In the genomic region with DNA sequence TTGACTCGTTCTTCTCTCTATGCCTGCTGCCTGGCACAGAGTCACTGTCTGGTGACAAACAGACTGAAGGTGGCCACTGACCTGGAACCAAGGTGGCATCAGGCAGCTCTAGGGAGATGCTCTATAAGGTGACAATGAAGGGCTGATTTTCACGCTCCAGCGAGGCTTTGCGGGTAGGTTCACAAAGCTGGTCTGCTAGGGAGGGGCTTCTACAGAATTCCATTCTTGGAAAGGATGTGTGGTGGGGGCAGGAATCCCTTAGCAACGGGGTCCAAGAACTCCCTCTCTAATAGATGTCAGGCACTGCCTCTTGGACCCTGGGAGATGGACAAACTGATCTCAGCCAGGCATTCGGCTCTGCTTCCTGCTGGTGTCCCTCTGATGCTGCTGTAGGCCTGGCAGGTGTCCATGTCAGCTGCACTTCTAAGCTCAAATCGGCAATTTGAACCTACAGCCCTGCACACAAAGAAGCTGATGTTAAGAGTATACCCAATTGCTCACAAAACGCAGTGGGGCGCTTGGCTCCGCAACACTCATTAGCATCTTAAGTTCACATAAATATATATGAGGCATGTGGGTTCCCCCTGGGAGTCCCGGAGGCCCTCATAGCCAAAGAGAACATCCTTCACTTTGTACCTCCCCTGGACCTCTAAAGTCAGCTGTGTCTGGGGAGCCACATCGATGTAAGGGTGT, we compare ENCODE assay signal across 12 mouse cellular contexts. TPM values are rescaled to one million over a fixed set of nuclear protein-coding genes. Genes with fewer than 3 reads are reported as not detected.
DNase-seq lines count a peak whose midpoint lies in the region; ATAC-seq lines count a peak whose summit lies in the region.
"Had no signal": no experiment of that assay in that cellular context is flagged by ENCODE, and none has a peak within 500 bp of the region (broad histone marks: within the 10 kb centered on the region; RNA-seq: fewer than 3 reads in every experiment).

No protein-coding gene starts in this region.

- H3K9me3 ChIP-seq in forebrain, embryonic 14.5 days (replicated peaks; ENCODE audit: control insufficient read depth, low read length): no peaks in the 10 kb centered on the region
- H3K9me3 ChIP-seq in midbrain, embryonic 13.5 days: no peaks in the 10 kb centered on the region
- H3K9me3 ChIP-seq: liver, embryonic 13.5 days had no signal

- DNase-seq in heart, adult 11 months: peak; percentile 84
- DNase-seq in heart, postnatal 4 days: no peak
- DNase-seq in cerebellum, postnatal 14 days: peak; percentile 56 to 67
- peak; percentile 67 for DNase-seq in forebrain, embryonic 14.5 days (ENCODE audit: low spot score)
- no peak for DNase-seq in adrenal gland, adult 18-20 months (ENCODE audit: low spot score in 2 of 2)
- DNase-seq in ovary, postnatal 14 days (ENCODE audit: low spot score): no peak
- DNase-seq: liver, embryonic 13.5 days; thymus, postnatal 14 days had no signal

- peak; percentile 51 for ATAC-seq in forebrain, embryonic 14.5 days
- ATAC-seq in midbrain, embryonic 13.5 days: peak; percentile 77
- no peak for ATAC-seq in megakaryocyte progenitor cell, adult 5-6 weeks (replicated peaks; ENCODE audit: poor library complexity)

- H3K27ac ChIP-seq in forebrain, embryonic 14.5 days (ENCODE audit: low read depth, low read length): peak overlapping the region; percentile 72
- H3K27ac ChIP-seq in midbrain, embryonic 13.5 days: peak overlapping the region; percentile 54
- H3K27ac ChIP-seq: liver, embryonic 13.5 days had no signal

- no peak overlapping the region for H3K4me2 ChIP-seq in forebrain, embryonic 14.5 days (ENCODE audit: low read length)
- H3K4me2 ChIP-seq in midbrain, embryonic 13.5 days (replicated peaks): no peak overlapping the region
- H3K4me2 ChIP-seq: liver, embryonic 13.5 days had no signal

- WGBS in forebrain, embryonic 14.5 days: 36% methylated on average over 12 of the region's 12 CpGs
- 14% methylated on average over 12 of the region's 12 CpGs for WGBS in midbrain, embryonic 13.5 days

- peaks cover 22% of the 10 kb centered on the region for H3K4me1 ChIP-seq in forebrain, embryonic 14.5 days (ENCODE audit: control insufficient read depth, insufficient read depth, low read length)
- H3K4me1 ChIP-seq in midbrain, embryonic 13.5 days (replicated peaks): peaks cover 41% of the 10 kb centered on the region

- H3K4me3 ChIP-seq in forebrain, embryonic 14.5 days (ENCODE audit: low read depth, low read length): no peak overlapping the region
- H3K4me3 ChIP-seq in midbrain, embryonic 13.5 days (replicated peaks): no peak overlapping the region
- H3K4me3 ChIP-seq: liver, embryonic 13.5 days had no signal

- H3K36me3 ChIP-seq in forebrain, embryonic 14.5 days (ENCODE audit: control insufficient read depth, insufficient read depth, low read length): no peaks in the 10 kb centered on the region
- no peaks in the 10 kb centered on the region for H3K36me3 ChIP-seq in midbrain, embryonic 13.5 days
- H3K36me3 ChIP-seq: liver, embryonic 13.5 days had no signal

- no peak overlapping the region for H3K9ac ChIP-seq in forebrain, embryonic 14.5 days (ENCODE audit: low read length)
- H3K9ac ChIP-seq in midbrain, embryonic 13.5 days (replicated peaks): no peak overlapping the region
- H3K9ac ChIP-seq: liver, embryonic 13.5 days had no signal

- no peaks in the 10 kb centered on the region for H3K27me3 ChIP-seq in forebrain, embryonic 14.5 days (replicated peaks; ENCODE audit: control insufficient read depth, insufficient read depth, low read length)
- H3K27me3 ChIP-seq in midbrain, embryonic 13.5 days: no peaks in the 10 kb centered on the region
- H3K27me3 ChIP-seq: liver, embryonic 13.5 days had no signal

RNA-seq across cellular contexts. Expression of a gene that starts 22.8 kb away (rescaled TPM):
- total RNA-seq in heart, postnatal 4 days (2021): 10 to 100 TPM in 1 of 2 experiments, 1 to 10 TPM in 1; 9.5 to 10.6 TPM
- 45.6 and 51.6 TPM in 2 replicates for polyA plus RNA-seq in forebrain, embryonic 14.5 days (2014; fragmentation: Nextera tagmentation; extraction: Ambion mirVana)
- polyA plus RNA-seq in midbrain, embryonic 13.5 days (2015; fragmentation: Nextera tagmentation; extraction: Ambion mirVana): 43.6 and 45.8 TPM in 2 replicates
- 1 to 10 TPM; 5.2 to 8.1 TPM for total RNA-seq in adrenal gland, adult 18-20 months (2021)
- 0.10 and 0.22 TPM in 2 replicates for total RNA-seq in megakaryocyte progenitor cell, adult 5-6 weeks (2015)
- 0.25 and 0.54 TPM in 2 replicates for total RNA-seq in megakaryocyte progenitor cell, adult 5-6 weeks (2017)

RNA-seq across cellular contexts. Expression of a gene that starts 38.2 kb away (rescaled TPM):
- total RNA-seq in heart, postnatal 4 days (2021): not detected
- not detected in 2 replicates for polyA plus RNA-seq in forebrain, embryonic 14.5 days (2014; fragmentation: Nextera tagmentation; extraction: Ambion mirVana)
- polyA plus RNA-seq in midbrain, embryonic 13.5 days (2015; fragmentation: Nextera tagmentation; extraction: Ambion mirVana): not detected in 2 replicates
- total RNA-seq in adrenal gland, adult 18-20 months (2021): not detected
- total RNA-seq in megakaryocyte progenitor cell, adult 5-6 weeks (2015): not detected in 2 replicates
- total RNA-seq in megakaryocyte progenitor cell, adult 5-6 weeks (2017): not detected in 2 replicates
- total RNA-seq: megakaryocyte-erythroid progenitor cell, adult 5-6 weeks had no signal
- polyA plus RNA-seq: heart, postnatal 0 days; liver, embryonic 13.5 days had no signal

Comparison
In these comparisons a context has a peak if more than half of its experiments do, and no peak if none do; other contexts are left out.
1. DNase-seq: peak in heart, adult 11 months (single experiment), cerebellum, postnatal 14 days (2 of 2) and forebrain, embryonic 14.5 days (single experiment); none in heart, postnatal 4 days (single experiment), adrenal gland, adult 18-20 months (0 of 2) and ovary, postnatal 14 days (single experiment).
2. RNA of a gene that starts 22.8 kb away (total RNA-seq): 9.5 to 10.6 TPM in heart, postnatal 4 days and 5.2 to 8.1 TPM in adrenal gland, adult 18-20 months; 0.10 to 0.54 TPM in megakaryocyte progenitor cell, adult 5-6 weeks; every median in the first group is over 4 times any median in the second.